Mouse (Mus musculus) C2C12 (cell line): ENCODE measurements at regions not wholly inside any gene's neighbourhood (a gene's known extent, or its start where the extent isn't known, plus 50 kb on each side); places are given as distances from the start of the nearest gene placed in this dataset.

Experiments
- H3K27me3 ChIP-seq: one replicate; pipeline ENCODE4 v1.6.1; 2011; ENCODE audit not compliant: control insufficient read depth, insufficient read depth, insufficient read length
- H3K36me3 ChIP-seq: one replicate; pipeline ENCODE4 v1.6.1; 2011; ENCODE audit not compliant: control insufficient read depth, insufficient read depth
- H3K4me3 ChIP-seq: one replicate; pipeline ENCODE4 v1.5.1; 2011; ENCODE audit warnings: mild to moderate bottlenecking, control low read depth; ENCODE audit not compliant: poor library complexity, insufficient read depth, severe bottlenecking
- H3K79me2 ChIP-seq: one replicate; pipeline ENCODE4 v1.6.1; 2011; ENCODE audit not compliant: control insufficient read depth, insufficient read depth
- H3K79me3 ChIP-seq: one replicate; pipeline ENCODE4 v1.6.1; 2011; ENCODE audit warnings: low read depth, control low read depth
- H3ac ChIP-seq: one replicate; pipeline ENCODE3; 2011; ENCODE audit warnings: low read depth; ENCODE audit not compliant: control insufficient read depth, insufficient read length
- CEBPB ChIP-seq: IDR thresholded peaks from one replicate; pipeline ENCODE4 v1.6.1; 2011; ENCODE audit warnings: low read depth, mild to moderate bottlenecking, control low read depth, moderate library complexity
- CTCF ChIP-seq: IDR thresholded peaks from one replicate; pipeline ENCODE4 v1.5.1; 2011; ENCODE audit not compliant: control insufficient read depth, insufficient read depth, insufficient read length
- FOSL1 ChIP-seq: IDR thresholded peaks from one replicate; pipeline ENCODE4 v1.8.0; 2011; ENCODE audit warnings: mild to moderate bottlenecking, low read length; ENCODE audit not compliant: poor library complexity, insufficient read depth, severe bottlenecking
- MAX ChIP-seq: IDR thresholded peaks from one replicate; pipeline ENCODE4 v1.6.1; 2011; ENCODE audit warnings: mild to moderate bottlenecking, control low read depth
- MYOD1 ChIP-seq: IDR thresholded peaks from one replicate; pipeline ENCODE4 v1.6.1; 2011; ENCODE audit warnings: low read depth; ENCODE audit not compliant: control insufficient read depth, insufficient read length
- MYOG ChIP-seq: IDR thresholded peaks from one replicate; pipeline ENCODE4 v1.6.1; 2011; ENCODE audit not compliant: control insufficient read depth, insufficient read length; ENCODE audit errors: extremely low read depth
- USF1 ChIP-seq: IDR thresholded peaks from one replicate; pipeline ENCODE4 v1.6.1; 2011; ENCODE audit warnings: low read depth, mild to moderate bottlenecking, control low read depth, moderate library complexity

GRCm38 (mm10) chr13:34406291-34406690 is 61.3 kb upstream of the Slc22a23 start:
- TF ChIP-seq USF1 (no peak), MYOG (no peak), CTCF (no peak), FOSL1 (no peak), MYOD1 (no peak), MAX (no peak), CEBPB (no peak)
- no peak overlapping the region for H3K4me3 ChIP-seq
- H3ac ChIP-seq, result no peak overlapping the region
- no peaks in the 10 kb centered on the region for H3K79me3 ChIP-seq
- H3K27me3 ChIP-seq, result no peaks in the 10 kb centered on the region
- H3K36me3 ChIP-seq, result no peaks in the 10 kb centered on the region
- no peaks in the 10 kb centered on the region for H3K79me2 ChIP-seq

- Histone ChIP-seq H3ac (no peak overlapping the region), H3K79me2 (no peaks in the 10 kb centered on the region), H3K27me3 (no peaks in the 10 kb centered on the region), H3K36me3 (no peaks in the 10 kb centered on the region), H3K79me3 (no peaks in the 10 kb centered on the region), H3K4me3 (no peak overlapping the region)
- TF ChIP-seq FOSL1, result no peak
- peak; percentile 25 for TF ChIP-seq CEBPB
Measured at GRCm38 (mm10) chr13:34402631-34403030, 57.6 kb upstream of the Slc22a23 start.

- Histone ChIP-seq H3K4me3 (no peak overlapping the region), H3K79me2 (no peaks in the 10 kb centered on the region), H3K79me3 (no peaks in the 10 kb centered on the region), H3ac (no peak overlapping the region), H3K36me3 (no peaks in the 10 kb centered on the region), H3K27me3 (no peaks in the 10 kb centered on the region)
- TF ChIP-seq CEBPB, result no peak
- TF ChIP-seq MYOG, result no peak
- TF ChIP-seq CTCF, result no peak
- no peak for TF ChIP-seq MYOD1
Measured at GRCm38 (mm10) chr13:34401031-34401430, 56.0 kb upstream of the Slc22a23 start.

GRCm38 (mm10) chr13:34398847-34399246 is 53.9 kb upstream of the Slc22a23 start:
- no peak overlapping the region for H3ac ChIP-seq
- no peaks in the 10 kb centered on the region for H3K36me3 ChIP-seq
- H3K79me3 ChIP-seq, result no peaks in the 10 kb centered on the region
- no peaks in the 10 kb centered on the region for H3K79me2 ChIP-seq
- H3K4me3 ChIP-seq, result no peak overlapping the region
- no peak for TF ChIP-seq CTCF
- no peak for TF ChIP-seq USF1
- no peak for TF ChIP-seq CEBPB
- no peak for TF ChIP-seq MYOD1
- TF ChIP-seq MYOG, result no peak
- no peak for TF ChIP-seq FOSL1
- no peak for TF ChIP-seq MAX
- H3K27me3 ChIP-seq, result no peaks in the 10 kb centered on the region

GRCm38 (mm10) chr13:34398061-34398787 is 53.2 kb upstream of the Slc22a23 start:
- TF ChIP-seq MYOD1, result peak; percentile 65
- no peak for TF ChIP-seq CTCF
- TF ChIP-seq FOSL1, result peak; percentile 58
- peak; percentile 4 for TF ChIP-seq USF1
- no peak for TF ChIP-seq CEBPB
- TF ChIP-seq MYOG, result no peak
- no peak for TF ChIP-seq MAX
- Histone ChIP-seq H3K79me2 (no peaks in the 10 kb centered on the region), H3K27me3 (no peaks in the 10 kb centered on the region), H3ac (peak overlapping the region; percentile 16), H3K36me3 (no peaks in the 10 kb centered on the region), H3K4me3 (no peak overlapping the region), H3K79me3 (no peaks in the 10 kb centered on the region)

GRCm38 (mm10) chr13:34395504-34395903 is 50.5 kb upstream of the Slc22a23 start:
- H3K27me3 ChIP-seq, result no peaks in the 10 kb centered on the region
- no peak for TF ChIP-seq USF1
- no peak for TF ChIP-seq MAX
- no peak for TF ChIP-seq CTCF
- no peak for TF ChIP-seq MYOG
- no peak for TF ChIP-seq FOSL1
- TF ChIP-seq CEBPB, result no peak
- TF ChIP-seq MYOD1, result no peak
- H3K4me3 ChIP-seq, result no peak overlapping the region
- no peaks in the 10 kb centered on the region for H3K79me3 ChIP-seq
- H3K79me2 ChIP-seq, result no peaks in the 10 kb centered on the region
- no peak overlapping the region for H3ac ChIP-seq
- H3K36me3 ChIP-seq, result no peaks in the 10 kb centered on the region
